Mouse (Mus musculus): ENCODE results near the gene Ssh3. TPM values are rescaled to one million over a fixed set of nuclear protein-coding genes. Genes with fewer than 3 reads are reported as not detected.

Gene Ssh3
- polyA plus RNA-seq, 1 experiment from 2014 or later: 17.4 TPM

- H3K9me3 ChIP-seq: no peaks in the 10 kb centered on the region
- H3K9ac ChIP-seq: no peak overlapping the region
- ATAC-seq (ENCODE audit: insufficient number of reproducible peaks, insufficient read depth, low FRiP score, low TSS enrichment, low read depth): no peak
- peaks cover 6% of the 10 kb centered on the region; the same call in 1 of the 2 replicates for H3K27me3 ChIP-seq
- no peaks in the 10 kb centered on the region for H3K36me3 ChIP-seq
- no peak overlapping the region for H3K4me3 ChIP-seq
- WGBS: 73% methylated on average over 4 of the region's 4 CpGs
- H3K27ac ChIP-seq: no peak overlapping the region
- H3K4me1 ChIP-seq: peaks cover 13% of the 10 kb centered on the region
- no peak overlapping the region for H3K4me2 ChIP-seq
Measured at GRCm38 (mm10) chr19:4234548-4234947, 34.4 kb downstream of the Ssh3 start.

- peak overlapping the region; percentile 80 for H3K4me2 ChIP-seq
- H3K9ac ChIP-seq: peak overlapping the region; percentile 72
- peaks cover 25% of the 10 kb centered on the region for H3K4me1 ChIP-seq
- peaks cover 10% of the 10 kb centered on the region for H3K27me3 ChIP-seq
- H3K27ac ChIP-seq: no peak overlapping the region
- H3K9me3 ChIP-seq: no peaks in the 10 kb centered on the region
- no peak for ATAC-seq (ENCODE audit: insufficient number of reproducible peaks, insufficient read depth, low FRiP score, low TSS enrichment, low read depth)
- no peaks in the 10 kb centered on the region for H3K36me3 ChIP-seq
- H3K4me3 ChIP-seq: peak overlapping the region; percentile 58; the same call in 1 of the 2 replicates
- 85% methylated on average over 7 of the region's 7 CpGs for WGBS
Measured at GRCm38 (mm10) chr19:4232651-4233050, 36.3 kb downstream of the Ssh3 start.

DNA sequence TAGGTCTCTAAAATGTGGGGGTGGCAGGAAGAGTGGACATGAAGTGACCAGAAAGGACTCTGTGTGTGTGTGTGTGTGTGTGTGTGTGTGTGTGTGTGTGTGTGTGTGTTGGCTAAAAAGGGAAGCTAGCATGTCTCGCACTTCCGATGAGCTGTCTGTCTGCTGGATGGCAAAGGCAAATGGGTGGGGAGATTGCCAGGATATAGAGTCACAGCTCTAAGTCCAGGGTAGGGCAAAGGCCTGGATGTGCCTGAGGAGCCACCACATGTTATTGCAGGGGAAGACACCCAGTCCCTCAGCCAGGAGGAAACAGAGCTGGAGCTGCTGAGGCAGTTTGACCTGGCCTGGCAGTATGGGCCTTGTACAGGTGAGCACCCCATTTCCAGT is 36.8 kb downstream of the Ssh3 start:
- peaks cover 10% of the 10 kb centered on the region for H3K27me3 ChIP-seq
- peak overlapping the region; percentile 80 for H3K4me2 ChIP-seq
- H3K36me3 ChIP-seq: no peaks in the 10 kb centered on the region
- no peaks in the 10 kb centered on the region for H3K9me3 ChIP-seq
- whole genome bisulfite sequencing: 50% methylated on average over 1 of the region's 2 CpGs
- H3K9ac ChIP-seq: peak overlapping the region; percentile 72
- peak overlapping the region; percentile 58 for H3K4me3 ChIP-seq
- peak overlapping the region; percentile 44; the same call in 1 of the 2 replicates for H3K27ac ChIP-seq
- ATAC-seq (ENCODE audit: insufficient number of reproducible peaks, insufficient read depth, low FRiP score, low TSS enrichment, low read depth): no peak
- H3K4me1 ChIP-seq: peaks cover 26% of the 10 kb centered on the region

DNA sequence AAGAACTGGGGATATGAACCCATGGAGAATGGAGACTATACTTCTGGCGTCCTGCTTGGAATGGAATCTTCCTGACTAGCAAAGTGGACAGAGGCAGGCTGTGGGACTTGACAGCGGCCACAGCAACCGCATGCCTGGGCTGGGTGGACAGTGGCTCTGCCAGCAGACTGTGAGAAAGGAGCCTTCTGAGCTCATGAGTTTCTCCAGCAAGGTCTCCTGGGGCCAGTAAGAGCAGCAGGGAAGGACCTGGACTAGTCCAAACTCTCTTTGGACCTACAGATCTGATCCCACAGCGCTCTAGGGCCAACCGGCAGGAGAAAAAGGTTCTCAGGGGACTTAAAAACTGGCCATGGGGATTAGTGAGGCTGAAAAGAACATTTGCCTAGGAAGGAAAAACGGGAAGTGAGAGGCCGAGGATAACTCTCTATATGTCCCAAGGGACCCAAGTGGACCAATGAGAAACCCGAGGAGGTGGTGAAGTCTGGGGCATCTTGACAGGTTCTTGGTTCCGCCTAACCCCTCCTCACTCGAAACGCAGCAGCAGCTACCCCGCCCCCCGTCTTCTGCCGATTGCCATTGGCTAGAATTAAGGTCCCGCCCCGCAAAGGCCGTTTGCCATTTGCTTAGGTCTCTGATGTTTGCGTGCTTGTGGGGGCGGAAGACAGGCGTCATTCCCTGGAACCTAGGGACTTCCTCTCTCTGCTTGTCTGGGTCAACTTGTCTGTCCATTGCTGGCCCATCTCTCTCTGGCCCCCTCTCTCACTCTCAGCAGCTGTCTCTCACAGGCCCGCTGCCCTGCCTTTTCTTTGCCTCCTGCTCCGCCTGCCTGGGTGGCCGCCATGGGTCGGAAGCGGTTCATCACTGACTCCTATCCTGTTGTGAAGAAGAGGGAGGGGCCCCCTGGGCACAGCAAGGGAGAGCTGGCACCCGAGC is 37.5 kb downstream of the Ssh3 start, which contains the start of gene Pold4:
Pold4 (plus strand) TSS at position 647 of the 933 bp plus-strand sequence.
- H3K27ac ChIP-seq: peak within 1 kb of the TSS; percentile 44; the same call in 1 of the 2 replicates

DNA sequence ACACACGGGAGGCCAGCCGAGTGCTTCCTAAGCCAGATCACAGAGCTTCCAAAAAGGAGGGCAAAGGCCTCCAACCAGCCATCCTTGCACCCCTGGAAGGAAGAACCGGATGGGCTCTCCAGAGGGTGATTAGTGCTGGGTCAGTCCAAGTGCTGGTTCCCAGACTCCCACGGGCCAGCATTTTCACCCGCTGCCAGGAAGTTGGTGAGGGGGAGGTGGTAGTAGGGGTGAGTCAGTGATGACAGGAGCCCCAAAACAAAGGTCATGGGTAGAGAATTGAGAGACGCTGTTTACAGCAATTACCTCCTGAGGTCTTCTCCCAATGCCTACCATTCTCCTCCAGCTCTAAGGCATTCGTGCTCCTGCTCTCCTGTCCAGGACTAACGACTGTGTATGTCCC is 38.6 kb downstream of the Ssh3 start:
- no peak overlapping the region for H3K9ac ChIP-seq
- no peaks in the 10 kb centered on the region for H3K36me3 ChIP-seq
- H3K4me3 ChIP-seq: no peak overlapping the region
- H3K27me3 ChIP-seq: peaks cover 10% of the 10 kb centered on the region
- H3K27ac ChIP-seq: no peak overlapping the region
- no peak overlapping the region for H3K4me2 ChIP-seq
- ATAC-seq (ENCODE audit: insufficient number of reproducible peaks, insufficient read depth, low FRiP score, low TSS enrichment, low read depth): no peak
- 68% methylated on average over 8 of the region's 8 CpGs for WGBS
- no peaks in the 10 kb centered on the region for H3K9me3 ChIP-seq
- peaks cover 26% of the 10 kb centered on the region for H3K4me1 ChIP-seq

More for the DNA sequence above, 37.5 kb downstream of the Ssh3 start, which contains the start of gene Pold4:
- peak within 1 kb of the TSS; percentile 80 for H3K4me2 ChIP-seq
- H3K4me1 ChIP-seq: peaks cover 26% of the 10 kb centered on the region
- peaks cover 10% of the 10 kb centered on the region for H3K27me3 ChIP-seq
- ATAC-seq (ENCODE audit: insufficient number of reproducible peaks, insufficient read depth, low FRiP score, low TSS enrichment, low read depth): peak; percentile 79
- 11% methylated on average over 26 of the region's 26 CpGs for WGBS
- H3K4me3 ChIP-seq: peak within 1 kb of the TSS; percentile 58
- peak within 1 kb of the TSS; percentile 72 for H3K9ac ChIP-seq
- no peaks in the 10 kb centered on the region for H3K36me3 ChIP-seq
- H3K9me3 ChIP-seq: no peaks in the 10 kb centered on the region

DNA sequence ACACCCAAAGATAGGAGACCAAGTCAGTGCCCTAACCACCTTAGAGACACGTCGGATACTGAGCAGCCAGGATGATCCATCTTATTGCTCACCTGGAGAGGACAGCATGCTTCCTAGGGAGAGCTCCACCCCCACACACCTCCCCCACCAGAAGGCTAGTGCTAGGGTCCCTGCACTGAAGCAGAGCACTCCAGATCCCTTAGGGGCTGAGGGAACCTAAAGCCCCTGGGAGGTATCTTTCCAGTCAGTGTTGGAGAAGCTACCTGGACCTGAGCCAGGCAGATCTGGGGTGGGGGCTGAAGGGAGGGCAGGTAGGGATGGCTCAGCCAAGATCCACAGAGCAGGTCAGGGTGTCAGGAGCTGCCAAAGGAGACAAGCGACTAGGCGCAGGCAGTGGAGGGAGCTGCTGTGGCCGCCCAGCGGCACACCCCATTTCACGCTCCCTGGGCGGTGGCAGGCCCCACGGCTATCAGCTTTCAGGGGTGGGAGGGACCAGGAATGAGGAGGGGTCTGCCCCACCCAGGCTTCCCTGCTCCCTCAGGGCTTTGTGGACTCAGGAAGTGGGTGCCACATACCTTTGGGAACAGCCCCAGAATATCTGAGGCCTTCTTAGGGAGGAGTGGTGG is 39.4 kb downstream of the Ssh3 start:
- H3K9ac ChIP-seq: peak overlapping the region; percentile 49; the same call in 1 of the 2 replicates
- H3K27ac ChIP-seq: no peak overlapping the region
- WGBS: 29% methylated on average over 9 of the region's 9 CpGs

GRCm38 (mm10) chr19:4228891-4229290 is 40.1 kb downstream of the Ssh3 start:
- no peaks in the 10 kb centered on the region for H3K9me3 ChIP-seq
- H3K27ac ChIP-seq: no peak overlapping the region
- H3K4me2 ChIP-seq: no peak overlapping the region
- no peak overlapping the region for H3K4me3 ChIP-seq
- H3K27me3 ChIP-seq: peaks cover 10% of the 10 kb centered on the region
- WGBS: 73% methylated on average over 4 of the region's 4 CpGs
- H3K9ac ChIP-seq: no peak overlapping the region
- H3K4me1 ChIP-seq: peaks cover 26% of the 10 kb centered on the region
- no peak for ATAC-seq (ENCODE audit: insufficient number of reproducible peaks, insufficient read depth, low FRiP score, low TSS enrichment, low read depth)
- H3K36me3 ChIP-seq: no peaks in the 10 kb centered on the region

More for the DNA sequence above, 39.4 kb downstream of the Ssh3 start:
- Histone ChIP-seq H3K4me3 (no peak overlapping the region), H3K27me3 (peaks cover 10% of the 10 kb centered on the region), H3K4me2 (no peak overlapping the region), H3K4me1 (peaks cover 26% of the 10 kb centered on the region), H3K36me3 (no peaks in the 10 kb centered on the region), H3K9me3 (no peaks in the 10 kb centered on the region)
- no peak for ATAC-seq (ENCODE audit: insufficient number of reproducible peaks, insufficient read depth, low FRiP score, low TSS enrichment, low read depth)

DNA sequence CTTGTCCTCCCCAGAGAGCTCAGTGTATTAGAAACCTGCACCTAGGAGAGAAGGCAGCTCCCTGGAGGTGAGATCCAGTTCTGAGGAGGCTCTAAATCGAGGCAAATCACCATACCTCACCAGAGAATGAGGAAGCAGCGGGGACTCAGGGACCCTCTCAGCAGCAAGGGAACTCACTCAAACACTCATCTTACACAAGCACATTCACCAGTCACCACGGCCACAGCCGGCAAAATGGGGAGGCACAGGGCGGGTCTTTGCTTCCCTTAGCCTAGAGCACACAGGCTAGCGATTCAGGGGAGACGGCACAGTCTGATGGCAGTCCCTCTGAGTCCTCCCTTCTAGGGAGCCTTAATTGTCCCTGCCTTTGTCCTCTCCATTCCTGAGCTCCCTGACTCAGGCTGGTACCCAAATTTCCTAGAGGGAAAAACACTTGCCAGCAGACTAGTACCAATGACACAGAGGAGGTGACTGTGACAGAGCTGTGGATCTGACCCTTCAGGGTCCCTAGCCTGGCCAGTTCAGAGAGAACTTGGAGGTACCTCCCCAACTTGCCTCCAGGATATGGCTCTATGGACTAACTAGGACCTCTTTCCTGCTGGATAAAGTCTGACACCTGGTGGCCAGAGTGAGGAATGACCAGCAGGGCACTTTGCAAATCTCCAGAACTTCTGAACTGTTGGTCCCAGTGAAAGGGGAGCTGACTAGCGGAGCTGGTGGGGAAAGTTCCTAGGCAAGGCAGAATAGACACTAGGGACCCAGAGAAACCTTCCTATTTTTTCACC is 40.9 kb downstream of the Ssh3 start:
- 18% methylated on average over 8 of the region's 8 CpGs for WGBS
- Histone ChIP-seq H3K4me2 (no peak overlapping the region), H3K27ac (no peak overlapping the region), H3K9me3 (no peaks in the 10 kb centered on the region), H3K4me3 (no peak overlapping the region), H3K4me1 (peaks cover 26% of the 10 kb centered on the region), H3K9ac (0 out of 2 replicates have a peak overlapping the region, but pooled peaks have one; percentile 37), H3K27me3 (peaks cover 10% of the 10 kb centered on the region), H3K36me3 (peaks cover 6% of the 10 kb centered on the region)
- ATAC-seq (ENCODE audit: insufficient number of reproducible peaks, insufficient read depth, low FRiP score, low TSS enrichment, low read depth): no peak

DNA sequence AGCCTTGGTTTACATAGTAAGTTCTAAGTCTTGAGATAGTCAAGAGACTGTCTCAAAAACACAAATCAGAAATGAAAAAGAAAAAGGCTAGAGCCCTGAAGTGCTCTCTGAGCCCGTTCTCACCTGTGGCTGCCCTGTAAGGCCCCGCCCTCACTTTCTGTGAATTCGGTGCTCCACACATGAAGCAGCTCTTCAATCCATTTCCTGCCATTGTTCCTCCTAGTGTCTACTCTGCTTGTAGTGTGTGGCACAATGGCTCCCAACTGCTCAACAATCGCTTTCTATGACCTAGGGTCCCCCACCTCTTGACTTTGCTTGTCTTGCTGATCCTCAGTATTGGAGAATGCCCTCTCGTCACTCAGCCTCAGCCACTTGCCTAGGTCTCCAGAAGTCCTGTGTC is 41.5 kb downstream of the Ssh3 start:
- Histone ChIP-seq H3K4me3 (no peak overlapping the region), H3K9ac (no peak overlapping the region), H3K4me2 (no peak overlapping the region), H3K27ac (no peak overlapping the region), H3K4me1 (peaks cover 24% of the 10 kb centered on the region), H3K36me3 (peaks cover 13% of the 10 kb centered on the region), H3K9me3 (no peaks in the 10 kb centered on the region), H3K27me3 (peaks cover 10% of the 10 kb centered on the region)
- ATAC-seq (ENCODE audit: insufficient number of reproducible peaks, insufficient read depth, low FRiP score, low TSS enrichment, low read depth): no peak
- 72% methylated on average over 5 of the region's 5 CpGs for WGBS

GRCm38 (mm10) chr19:4226779-4227178 is 42.2 kb downstream of the Ssh3 start:
- no peak overlapping the region for H3K9ac ChIP-seq
- H3K4me2 ChIP-seq: no peak overlapping the region
- no peak overlapping the region for H3K27ac ChIP-seq
- no peak for ATAC-seq (ENCODE audit: insufficient number of reproducible peaks, insufficient read depth, low FRiP score, low TSS enrichment, low read depth)
- peaks cover 10% of the 10 kb centered on the region for H3K27me3 ChIP-seq
- H3K4me3 ChIP-seq: no peak overlapping the region
- H3K4me1 ChIP-seq: peaks cover 23% of the 10 kb centered on the region
- no peaks in the 10 kb centered on the region for H3K9me3 ChIP-seq
- peaks cover 19% of the 10 kb centered on the region for H3K36me3 ChIP-seq
- 92% methylated on average over 7 of the region's 7 CpGs for WGBS

DNA sequence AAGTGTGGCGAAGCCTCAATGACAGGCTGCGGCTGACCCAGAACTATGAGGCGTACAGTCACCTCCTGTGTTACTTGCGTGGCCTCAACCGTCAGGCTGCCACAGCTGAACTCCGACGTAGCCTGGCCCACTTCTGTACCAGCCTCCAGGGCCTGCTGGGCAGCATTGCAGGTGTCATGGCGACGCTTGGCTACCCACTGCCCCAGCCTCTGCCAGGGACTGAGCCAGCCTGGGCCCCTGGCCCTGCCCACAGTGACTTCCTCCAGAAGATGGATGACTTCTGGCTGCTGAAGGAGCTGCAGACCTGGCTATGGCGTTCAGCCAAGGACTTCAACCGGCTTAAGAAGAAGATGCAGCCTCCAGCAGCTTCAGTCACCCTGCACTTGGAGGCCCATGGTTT is 46.8 kb downstream of the Ssh3 start:
- WGBS: 82% methylated on average over 11 of the region's 11 CpGs
- peaks cover 50% of the 10 kb centered on the region for H3K4me1 ChIP-seq

More for the DNA sequence above, 46.8 kb downstream of the Ssh3 start:
- no peak overlapping the region for H3K27ac ChIP-seq
- no peak overlapping the region for H3K4me2 ChIP-seq
- H3K36me3 ChIP-seq: peaks cover 24% of the 10 kb centered on the region
- H3K27me3 ChIP-seq: no peaks in the 10 kb centered on the region
- no peaks in the 10 kb centered on the region for H3K9me3 ChIP-seq
- H3K4me3 ChIP-seq: no peak overlapping the region
- ATAC-seq (ENCODE audit: insufficient number of reproducible peaks, insufficient read depth, low FRiP score, low TSS enrichment, low read depth): no peak
- 0 out of 2 replicates have a peak overlapping the region, but pooled peaks have one; percentile 11 for H3K9ac ChIP-seq
